17 mouse cellular contexts compared by ENCODE assay signal in genomic region chr16:5673372-5673960, GRCm38 (mm10).
DNase-seq lines count a peak whose midpoint lies in the region; ATAC-seq and TF ChIP-seq lines count a peak whose summit lies in the region.
"Had no signal": no experiment of that assay in that cellular context is flagged by ENCODE, and none has a peak within 500 bp of the region (broad histone marks: within the 10 kb centered on the region; RNA-seq: fewer than 3 reads in every experiment).

No protein-coding gene starts in this region.

- no peak for TF ChIP-seq EP300 in lung, postnatal 0 days (IDR thresholded peaks at IDR 0.05)

- no peak overlapping the region for H3K9ac ChIP-seq in forebrain, embryonic 15.5 days (replicated peaks)
- no peak overlapping the region for H3K9ac ChIP-seq in forebrain, embryonic 11.5 days (ENCODE audit: low read length)
- no peak overlapping the region for H3K9ac ChIP-seq in hindbrain, postnatal 0 days (replicated peaks; ENCODE audit: low read length)
- no peak overlapping the region for H3K9ac ChIP-seq in hindbrain, embryonic 11.5 days (ENCODE audit: low read depth, low read length)
- H3K9ac ChIP-seq in lung, postnatal 0 days (replicated peaks; ENCODE audit: low read depth) = no peak overlapping the region
- H3K9ac ChIP-seq: embryonic facial prominence, embryonic 12.5 days; limb, embryonic 13.5 days; liver, embryonic 14.5 days; midbrain, embryonic 12.5 days had no signal

- peak overlapping the region; percentile 77; the same call in 1 of the 2 replicates for H3K27ac ChIP-seq in forebrain, embryonic 15.5 days (replicated peaks)
- no peak overlapping the region for H3K27ac ChIP-seq in forebrain, embryonic 11.5 days (ENCODE audit: low read depth, low read length)
- H3K27ac ChIP-seq in hindbrain, postnatal 0 days = 0 out of 2 replicates have a peak overlapping the region, but pooled peaks have one; percentile 32
- no peak overlapping the region for H3K27ac ChIP-seq in hindbrain, embryonic 11.5 days (ENCODE audit: low read depth, low read length)
- H3K27ac ChIP-seq in lung, postnatal 0 days (ENCODE audit: low read length) = no peak overlapping the region
- H3K27ac ChIP-seq: embryonic facial prominence, embryonic 12.5 days; limb, embryonic 13.5 days; liver, embryonic 14.5 days; midbrain, embryonic 12.5 days had no signal

- DNase-seq in forebrain, embryonic 11.5 days (ENCODE audit: low spot score) = no peak
- DNase-seq in hindbrain, postnatal 0 days (ENCODE audit: low spot score) = peak; percentile 31
- DNase-seq in hindbrain, embryonic 11.5 days (ENCODE audit: low spot score) = no peak
- peak; percentile 12 for DNase-seq in ovary, adult 18-20 months (ENCODE audit: low spot score)
- no peak for DNase-seq in ovary, postnatal 10 days (ENCODE audit: low spot score)
- DNase-seq in adrenal gland, postnatal 36 days = peak; percentile 46 to 58
- DNase-seq in lung, postnatal 0 days (ENCODE audit: low spot score) = no peak
- DNase-seq: heart, postnatal 36 days; kidney, adult 8-10 months; thymus, postnatal 25 days had no signal

- peaks cover 15% of the 10 kb centered on the region for H3K4me1 ChIP-seq in forebrain, embryonic 15.5 days
- no peaks in the 10 kb centered on the region for H3K4me1 ChIP-seq in forebrain, embryonic 11.5 days (replicated peaks; ENCODE audit: control insufficient read depth, insufficient read depth, low read length)
- no peaks in the 10 kb centered on the region for H3K4me1 ChIP-seq in hindbrain, postnatal 0 days (ENCODE audit: insufficient read depth, low read length)
- H3K4me1 ChIP-seq in hindbrain, embryonic 11.5 days (replicated peaks; ENCODE audit: control insufficient read depth, insufficient read depth, low read length) = no peaks in the 10 kb centered on the region
- no peaks in the 10 kb centered on the region for H3K4me1 ChIP-seq in lung, postnatal 0 days (ENCODE audit: insufficient read depth, low read depth, low read length)
- H3K4me1 ChIP-seq: embryonic facial prominence, embryonic 12.5 days; limb, embryonic 13.5 days; midbrain, embryonic 12.5 days had no signal

- H3K9me3 ChIP-seq in forebrain, embryonic 15.5 days = no peaks in the 10 kb centered on the region
- no peaks in the 10 kb centered on the region for H3K9me3 ChIP-seq in forebrain, embryonic 11.5 days (ENCODE audit: control insufficient read depth, low read length)
- no peaks in the 10 kb centered on the region for H3K9me3 ChIP-seq in hindbrain, postnatal 0 days (ENCODE audit: low read length)
- no peaks in the 10 kb centered on the region for H3K9me3 ChIP-seq in hindbrain, embryonic 11.5 days (ENCODE audit: control insufficient read depth, low read length)
- no peaks in the 10 kb centered on the region for H3K9me3 ChIP-seq in lung, postnatal 0 days (ENCODE audit: low read length)
- H3K9me3 ChIP-seq: embryonic facial prominence, embryonic 12.5 days; limb, embryonic 13.5 days; midbrain, embryonic 12.5 days had no signal

- no peaks in the 10 kb centered on the region for H3K27me3 ChIP-seq in forebrain, embryonic 15.5 days
- H3K27me3 ChIP-seq in forebrain, embryonic 11.5 days (ENCODE audit: control insufficient read depth, insufficient read depth, low read length) = no peaks in the 10 kb centered on the region
- no peaks in the 10 kb centered on the region for H3K27me3 ChIP-seq in hindbrain, postnatal 0 days (ENCODE audit: insufficient read depth, low read length)
- H3K27me3 ChIP-seq in hindbrain, embryonic 11.5 days (ENCODE audit: control insufficient read depth, insufficient read depth, low read length) = no peaks in the 10 kb centered on the region
- no peaks in the 10 kb centered on the region for H3K27me3 ChIP-seq in lung, postnatal 0 days (replicated peaks; ENCODE audit: insufficient read depth, low read length)
- H3K27me3 ChIP-seq: embryonic facial prominence, embryonic 12.5 days; limb, embryonic 13.5 days; midbrain, embryonic 12.5 days had no signal

- no peaks in the 10 kb centered on the region for H3K36me3 ChIP-seq in forebrain, embryonic 15.5 days
- H3K36me3 ChIP-seq in forebrain, embryonic 11.5 days (ENCODE audit: control insufficient read depth, insufficient read depth, low read length) = no peaks in the 10 kb centered on the region
- H3K36me3 ChIP-seq in hindbrain, postnatal 0 days (ENCODE audit: insufficient read depth, low read length) = no peaks in the 10 kb centered on the region
- H3K36me3 ChIP-seq in hindbrain, embryonic 11.5 days (ENCODE audit: control insufficient read depth, insufficient read depth, low read length) = no peaks in the 10 kb centered on the region
- H3K36me3 ChIP-seq in lung, postnatal 0 days (ENCODE audit: insufficient read depth, low read length) = no peaks in the 10 kb centered on the region
- H3K36me3 ChIP-seq: embryonic facial prominence, embryonic 12.5 days; limb, embryonic 13.5 days; midbrain, embryonic 12.5 days had no signal

- 82% methylated on average over 6 of the region's 6 CpGs for WGBS in forebrain, embryonic 15.5 days
- 82% methylated on average over 6 of the region's 6 CpGs for whole genome bisulfite sequencing in forebrain, embryonic 11.5 days
- 51% methylated on average over 6 of the region's 6 CpGs for WGBS in hindbrain, postnatal 0 days
- WGBS in hindbrain, embryonic 11.5 days = 77% methylated on average over 6 of the region's 6 CpGs
- WGBS in lung, postnatal 0 days = 64% methylated on average over 6 of the region's 6 CpGs

- TF ChIP-seq CTCF in hindbrain, postnatal 0 days (IDR thresholded peaks at IDR 0.05; ENCODE audit: low read depth) = no peak
- no peak for TF ChIP-seq CTCF in lung, postnatal 0 days (IDR thresholded peaks at IDR 0.05)

- no peak overlapping the region for H3K4me2 ChIP-seq in forebrain, embryonic 15.5 days (replicated peaks)
- H3K4me2 ChIP-seq in forebrain, embryonic 11.5 days (ENCODE audit: low read depth, low read length, severe bottlenecking) = no peak overlapping the region
- H3K4me2 ChIP-seq in hindbrain, postnatal 0 days (ENCODE audit: low read depth, low read length) = no peak overlapping the region
- no peak overlapping the region for H3K4me2 ChIP-seq in hindbrain, embryonic 11.5 days (replicated peaks; ENCODE audit: low read depth, low read length)
- H3K4me2 ChIP-seq in lung, postnatal 0 days (replicated peaks; ENCODE audit: low read depth, low read length) = no peak overlapping the region
- H3K4me2 ChIP-seq: embryonic facial prominence, embryonic 12.5 days; limb, embryonic 13.5 days; midbrain, embryonic 12.5 days had no signal

- no peak overlapping the region for H3K4me3 ChIP-seq in forebrain, embryonic 15.5 days
- no peak overlapping the region for H3K4me3 ChIP-seq in forebrain, embryonic 11.5 days (ENCODE audit: low read depth, low read length)
- no peak overlapping the region for H3K4me3 ChIP-seq in hindbrain, postnatal 0 days (ENCODE audit: low read length)
- H3K4me3 ChIP-seq in hindbrain, embryonic 11.5 days (ENCODE audit: low read depth, low read length) = no peak overlapping the region
- H3K4me3 ChIP-seq in lung, postnatal 0 days (ENCODE audit: low read depth, low read length) = no peak overlapping the region
- H3K4me3 ChIP-seq: embryonic facial prominence, embryonic 12.5 days; erythroblast, embryonic 14.5 days; limb, embryonic 13.5 days; midbrain, embryonic 12.5 days had no signal

- ATAC-seq in forebrain, embryonic 15.5 days (replicated peaks) = no peak
- ATAC-seq in forebrain, embryonic 11.5 days (replicated peaks; ENCODE audit: low FRiP score) = no peak
- ATAC-seq in hindbrain, postnatal 0 days = peak; percentile 55; the same call in 1 of the 2 replicates
- ATAC-seq in hindbrain, embryonic 11.5 days (ENCODE audit: low FRiP score) = no peak
- no peak for ATAC-seq in lung, postnatal 0 days
- ATAC-seq: inflammation-experienced regulatory T-cells, adult 6 months had no signal

Comparison
In these comparisons a context has a peak if more than half of its experiments do, and no peak if none do; other contexts are left out.
1. H3K27ac ChIP-seq: peak in forebrain, embryonic 15.5 days (single experiment) and hindbrain, postnatal 0 days (single experiment); none in forebrain, embryonic 11.5 days (single experiment), hindbrain, embryonic 11.5 days (single experiment) and lung, postnatal 0 days (single experiment).
2. DNase-seq: peak in hindbrain, postnatal 0 days (single experiment), ovary, adult 18-20 months (single experiment) and adrenal gland, postnatal 36 days (2 of 2); none in forebrain, embryonic 11.5 days (single experiment), hindbrain, embryonic 11.5 days (single experiment), ovary, postnatal 10 days (single experiment) and lung, postnatal 0 days (single experiment).